Mouse (Mus musculus): ENCODE measurements at regions not wholly inside any gene's neighbourhood (a gene's known extent, or its start where the extent isn't known, plus 50 kb on each side); places are given as distances from the start of the nearest gene placed in this dataset.

GRCm38 (mm10) chr12:71401621-71402416 lies 92.1 kb downstream of the Dact1 start:
- Histone ChIP-seq H3K4me2 (replicated peaks) (no peak overlapping the region), H3K36me3 (no peaks in the 10 kb centered on the region), H3K9me3 (no peaks in the 10 kb centered on the region), H3K9ac (replicated peaks) (no peak overlapping the region), H3K4me1 (peaks cover 8% of the 10 kb centered on the region; the same call in 1 of the 2 replicates), H3K27me3 (no peaks in the 10 kb centered on the region), H3K4me3 (no peak overlapping the region), H3K27ac (replicated peaks) (peak overlapping the region; percentile 39)
- ATAC-seq (ENCODE audit: low FRiP score, low read depth) = peak; percentile 12; the same call in 1 of the 2 replicates
- 30% methylated on average over 6 of the region's 6 CpGs for WGBS

DNA sequence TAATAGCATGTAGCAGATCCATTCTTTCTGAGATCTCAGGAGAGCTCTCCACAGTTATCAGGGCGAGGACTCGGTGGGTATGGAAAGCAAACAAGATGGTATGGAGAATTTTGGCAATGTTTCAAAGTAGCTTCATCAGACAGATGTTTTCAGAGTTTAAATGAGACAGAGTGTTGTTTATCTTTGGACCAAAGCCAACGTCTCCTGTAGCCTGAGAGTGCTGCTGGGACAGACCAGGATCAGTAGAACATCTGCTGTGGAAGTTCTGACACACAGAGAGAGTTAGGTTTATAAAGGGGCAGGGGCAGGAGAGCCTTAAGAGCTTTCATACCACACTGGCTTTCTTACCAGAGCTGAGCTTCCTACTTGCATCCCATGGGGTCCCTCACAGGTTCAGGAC lies 97.6 kb downstream of the Dact1 start:
- Histone ChIP-seq H3K27me3 (peaks cover 10% of the 10 kb centered on the region; the same call in 1 of the 2 replicates), H3K36me3 (no peaks in the 10 kb centered on the region), H3K27ac (replicated peaks) (no peak overlapping the region), H3K4me3 (no peak overlapping the region), H3K4me1 (peaks cover 12% of the 10 kb centered on the region), H3K4me2 (replicated peaks) (no peak overlapping the region), H3K9me3 (no peaks in the 10 kb centered on the region), H3K9ac (replicated peaks) (no peak overlapping the region)
- 80% methylated on average over 3 of the region's 3 CpGs for WGBS
- ATAC-seq (ENCODE audit: low FRiP score, low read depth) = no peak

DNA sequence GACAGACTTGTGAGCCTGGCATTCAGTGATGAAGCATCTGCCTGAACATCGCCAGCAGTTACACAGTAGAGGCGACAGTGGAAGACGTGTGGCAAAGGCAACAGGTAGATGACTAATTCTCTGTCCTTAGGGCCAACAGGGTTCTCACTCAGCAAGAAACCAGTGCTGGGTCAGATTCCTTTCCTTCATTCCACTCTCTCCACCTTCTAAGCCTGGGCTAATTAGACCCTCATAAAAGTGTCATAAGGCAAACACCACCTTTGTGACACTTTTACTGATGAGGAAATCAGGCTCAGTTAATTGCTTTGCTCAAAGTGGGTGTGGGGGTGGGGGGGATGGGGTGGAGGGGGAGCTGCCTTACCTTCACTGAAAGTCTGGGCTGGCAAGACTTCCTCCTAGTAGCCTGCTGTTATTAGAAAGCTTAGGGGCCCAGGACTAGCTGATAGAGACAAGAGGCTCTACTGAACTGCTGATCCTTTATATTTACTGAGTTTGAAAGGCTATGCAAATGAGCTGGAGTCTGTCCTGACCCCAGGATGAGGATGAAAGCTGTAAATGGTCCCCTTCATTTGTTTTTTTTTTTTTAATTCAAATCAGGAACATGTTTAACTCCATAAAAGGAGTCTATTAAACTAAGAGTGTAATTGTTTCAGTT lies 98.8 kb downstream of the Dact1 start:
- Histone ChIP-seq H3K9me3 (no peaks in the 10 kb centered on the region), H3K27me3 (peaks cover 14% of the 10 kb centered on the region; the same call in 1 of the 2 replicates), H3K4me3 (no peak overlapping the region), H3K9ac (replicated peaks) (no peak overlapping the region), H3K4me1 (peaks cover 10% of the 10 kb centered on the region), H3K36me3 (no peaks in the 10 kb centered on the region), H3K4me2 (replicated peaks) (no peak overlapping the region), H3K27ac (replicated peaks) (0 out of 2 replicates have a peak overlapping the region, but pooled peaks have one; percentile 3)
- ATAC-seq (ENCODE audit: low FRiP score, low read depth) = no peak
- WGBS = 73% methylated on average over 3 of the region's 3 CpGs

DNA sequence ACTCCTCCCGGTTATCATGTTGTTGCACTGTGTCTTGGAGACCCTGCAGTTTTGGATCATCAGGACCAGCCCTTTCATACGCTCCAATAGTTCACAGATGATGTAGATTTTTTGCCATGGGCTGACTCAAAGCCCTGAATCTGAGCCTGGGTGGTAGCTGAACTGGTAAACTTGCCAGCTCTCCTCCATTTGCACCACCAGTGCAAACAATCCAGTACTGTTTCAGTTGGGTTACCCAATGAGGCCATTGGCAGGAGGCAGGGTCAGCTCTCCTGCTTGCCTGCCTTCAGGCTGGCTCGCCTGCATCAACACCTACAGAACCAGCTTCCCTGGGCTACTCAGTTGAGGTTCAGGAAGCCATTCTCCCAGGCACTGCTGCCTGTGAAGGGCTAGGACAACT lies 102.6 kb downstream of the Dact1 start:
- Histone ChIP-seq H3K4me3 (no peak overlapping the region), H3K4me1 (peaks cover 10% of the 10 kb centered on the region), H3K27me3 (peaks cover 11% of the 10 kb centered on the region; the same call in 1 of the 2 replicates), H3K36me3 (no peaks in the 10 kb centered on the region), H3K4me2 (replicated peaks) (no peak overlapping the region), H3K9me3 (no peaks in the 10 kb centered on the region), H3K9ac (replicated peaks) (no peak overlapping the region), H3K27ac (replicated peaks) (no peak overlapping the region)
- ATAC-seq (ENCODE audit: low FRiP score, low read depth) = no peak
- WGBS = 86% methylated on average over 3 of the region's 3 CpGs

DNA sequence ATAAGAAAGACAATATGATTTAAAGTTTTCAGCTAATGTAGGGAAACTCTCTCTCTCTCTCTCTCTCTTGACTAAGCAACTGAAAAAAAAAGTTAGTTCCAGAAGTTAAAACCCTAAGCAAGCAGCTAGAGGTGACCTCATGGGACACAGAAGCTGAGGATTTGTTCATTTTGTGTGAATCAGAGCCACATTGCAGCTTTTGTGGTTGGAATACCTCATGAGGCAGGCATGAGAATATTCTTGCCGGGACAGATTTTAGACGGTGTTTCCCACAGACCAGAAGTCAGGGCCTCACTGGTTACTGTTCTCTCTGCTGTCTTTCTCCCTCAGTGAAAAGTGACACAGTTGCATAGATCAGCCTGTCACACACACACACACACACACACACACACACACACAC lies 107.3 kb downstream of the Dact1 start:
- peaks cover 4% of the 10 kb centered on the region; the same call in 1 of the 2 replicates for H3K27me3 ChIP-seq
- no peak overlapping the region for H3K4me3 ChIP-seq
- H3K4me2 ChIP-seq (replicated peaks) = no peak overlapping the region
- 77% methylated on average over 2 of the region's 2 CpGs for WGBS
- no peak overlapping the region for H3K9ac ChIP-seq (replicated peaks)
- ATAC-seq (ENCODE audit: low FRiP score, low read depth) = no peak
- no peaks in the 10 kb centered on the region for H3K36me3 ChIP-seq
- H3K9me3 ChIP-seq = no peaks in the 10 kb centered on the region
- no peak overlapping the region for H3K27ac ChIP-seq (replicated peaks)
- H3K4me1 ChIP-seq = no peaks in the 10 kb centered on the region; the same call in 1 of the 2 replicates

DNA sequence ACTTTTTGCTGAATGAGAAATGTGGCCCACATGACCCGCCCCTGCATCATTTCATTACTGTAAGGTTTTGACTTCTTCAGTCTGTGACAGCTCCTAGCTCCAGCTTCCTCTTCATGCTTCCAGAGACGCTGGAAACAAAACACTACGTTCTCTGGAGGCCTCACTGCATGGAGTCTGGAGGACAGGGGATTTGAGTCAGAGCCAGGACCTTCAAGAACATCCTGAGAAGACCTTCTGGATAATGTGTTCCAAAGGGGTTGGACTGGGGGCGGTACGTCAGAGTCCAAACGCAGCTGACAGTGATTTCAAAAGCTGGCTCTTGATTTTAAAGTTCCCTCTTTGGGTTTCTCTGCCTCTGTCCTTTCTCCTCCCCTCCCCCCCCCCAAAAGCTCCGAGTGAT lies 108.5 kb downstream of the Dact1 start:
- Histone ChIP-seq H3K4me1 (no peaks in the 10 kb centered on the region; the same call in 1 of the 2 replicates), H3K36me3 (no peaks in the 10 kb centered on the region), H3K4me2 (replicated peaks) (no peak overlapping the region), H3K27me3 (no peaks in the 10 kb centered on the region), H3K4me3 (no peak overlapping the region), H3K9me3 (no peaks in the 10 kb centered on the region), H3K9ac (replicated peaks) (no peak overlapping the region), H3K27ac (replicated peaks) (no peak overlapping the region)
- WGBS = 77% methylated on average over 7 of the region's 7 CpGs
- no peak for ATAC-seq (ENCODE audit: low FRiP score, low read depth)

- H3K9me3 ChIP-seq = no peaks in the 10 kb centered on the region
- WGBS = 91% methylated on average over 4 of the region's 4 CpGs
- H3K4me2 ChIP-seq (replicated peaks) = no peak overlapping the region
- no peaks in the 10 kb centered on the region for H3K27me3 ChIP-seq
- H3K36me3 ChIP-seq = no peaks in the 10 kb centered on the region
- H3K9ac ChIP-seq (replicated peaks) = no peak overlapping the region
- no peak overlapping the region for H3K27ac ChIP-seq (replicated peaks)
- no peaks in the 10 kb centered on the region; the same call in 1 of the 2 replicates for H3K4me1 ChIP-seq
- H3K4me3 ChIP-seq = no peak overlapping the region
- no peak for ATAC-seq (ENCODE audit: low FRiP score, low read depth)
Observed at GRCm38 (mm10) chr12:71419161-71419560, 109.5 kb downstream of the Dact1 start.

DNA sequence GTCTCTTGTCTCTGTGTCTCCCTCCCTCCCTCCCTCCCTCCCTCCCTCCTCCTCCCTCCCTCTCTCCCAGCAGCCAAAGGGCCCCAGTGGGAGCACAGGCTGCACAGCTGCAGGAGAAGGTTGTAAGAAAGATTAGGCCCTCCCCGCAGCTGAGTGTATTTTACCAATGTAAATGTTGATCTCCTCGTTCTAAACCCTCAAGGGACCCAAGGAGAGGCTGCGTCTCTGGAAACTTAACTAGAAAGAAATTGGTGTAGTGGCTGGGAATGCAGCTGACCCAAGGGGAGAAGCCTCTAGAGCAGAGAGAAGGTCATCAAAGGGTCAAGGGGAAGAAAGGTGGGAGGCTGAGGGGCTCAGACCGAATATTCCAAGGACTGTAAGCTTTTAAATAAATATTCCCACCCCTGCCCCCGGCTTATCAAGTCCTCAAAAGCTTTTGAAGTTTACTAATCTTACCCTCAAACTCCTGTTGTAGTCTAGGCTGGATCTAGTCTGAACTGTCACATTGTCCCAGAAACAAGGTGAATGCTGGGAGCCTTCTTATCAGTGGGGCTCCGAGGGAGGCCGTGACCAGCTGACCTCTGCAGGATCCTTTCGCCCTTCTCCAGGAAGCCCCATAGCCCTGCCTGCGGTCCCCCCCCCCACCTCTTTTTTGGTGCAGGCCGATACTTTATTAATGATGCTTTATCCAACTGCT lies 116.5 kb downstream of the Dact1 start:
- 20% methylated on average over 10 of the region's 10 CpGs for WGBS
- H3K4me2 ChIP-seq (replicated peaks) = no peak overlapping the region
- H3K9ac ChIP-seq (replicated peaks) = no peak overlapping the region
- H3K27me3 ChIP-seq = no peaks in the 10 kb centered on the region
- no peak overlapping the region for H3K27ac ChIP-seq (replicated peaks)
- H3K36me3 ChIP-seq = no peaks in the 10 kb centered on the region
- H3K4me1 ChIP-seq = peaks cover 19% of the 10 kb centered on the region
- no peak overlapping the region for H3K4me3 ChIP-seq
- H3K9me3 ChIP-seq = no peaks in the 10 kb centered on the region
- ATAC-seq (ENCODE audit: low FRiP score, low read depth) = no peak

GRCm38 (mm10) chr12:71427974-71428373 lies 118.3 kb downstream of the Dact1 start:
- Histone ChIP-seq H3K27ac (replicated peaks) (no peak overlapping the region), H3K27me3 (no peaks in the 10 kb centered on the region), H3K4me3 (no peak overlapping the region), H3K4me2 (replicated peaks) (no peak overlapping the region), H3K4me1 (peaks cover 19% of the 10 kb centered on the region), H3K9ac (replicated peaks) (no peak overlapping the region), H3K36me3 (no peaks in the 10 kb centered on the region), H3K9me3 (no peaks in the 10 kb centered on the region)
- 88% methylated on average over 2 of the region's 2 CpGs for WGBS
- ATAC-seq (ENCODE audit: low FRiP score, low read depth) = no peak

- no peak; the same call in 1 of the 2 replicates for ATAC-seq (ENCODE audit: low FRiP score, low read depth)
- no peaks in the 10 kb centered on the region for H3K9me3 ChIP-seq
- no peak overlapping the region for H3K4me2 ChIP-seq (replicated peaks)
- no peak overlapping the region for H3K9ac ChIP-seq (replicated peaks)
- H3K36me3 ChIP-seq = no peaks in the 10 kb centered on the region
- H3K27me3 ChIP-seq = 0 out of 2 replicates have a peak, but pooled peaks cover 4% of the 10 kb centered on the region
- H3K4me3 ChIP-seq = no peak overlapping the region
- WGBS = 38% methylated on average over 13 of the region's 13 CpGs
- peak overlapping the region; percentile 22 for H3K27ac ChIP-seq (replicated peaks)
- H3K4me1 ChIP-seq = peaks cover 32% of the 10 kb centered on the region
Observed at GRCm38 (mm10) chr12:71429561-71430200, 120.0 kb downstream of the Dact1 start.

- H3K4me1 ChIP-seq = peaks cover 32% of the 10 kb centered on the region
- WGBS = 30% methylated on average over 11 of the region's 11 CpGs
- no peaks in the 10 kb centered on the region for H3K9me3 ChIP-seq
- H3K27ac ChIP-seq (replicated peaks) = no peak overlapping the region
- no peak for ATAC-seq (ENCODE audit: low FRiP score, low read depth)
- peaks cover 4% of the 10 kb centered on the region; the same call in 1 of the 2 replicates for H3K27me3 ChIP-seq
- H3K9ac ChIP-seq (replicated peaks) = no peak overlapping the region
- H3K4me3 ChIP-seq = no peak overlapping the region
- no peak overlapping the region for H3K4me2 ChIP-seq (replicated peaks)
- no peaks in the 10 kb centered on the region for H3K36me3 ChIP-seq
Observed at GRCm38 (mm10) chr12:71430331-71430730, 120.6 kb downstream of the Dact1 start.
